Mouse (Mus musculus): ENCODE measurements around the gene Sgcd. TPM values are rescaled to one million over a fixed set of nuclear protein-coding genes. Genes with fewer than 3 reads are reported as not detected.
"Not testable (repeated sequence)": the region's sequence is repeated elsewhere in the genome, so short reads cannot be mapped to it uniquely, and the experiment has no call there.

Sgcd gene
- total RNA-seq, 2 experiments from 2014 or later: 99.6 to 109 TPM

- DNase-seq (ENCODE audit: low spot score in 2 of 2): no peak
Measured at GRCm38 (mm10) chr11:47777226-47777915, 211.4 kb downstream of the Sgcd start.

GRCm38 (mm10) chr11:47776019-47776418 lies 212.8 kb downstream of the Sgcd start:
- no peak for DNase-seq (ENCODE audit: low spot score in 2 of 2)

GRCm38 (mm10) chr11:47765859-47766258 lies 222.9 kb downstream of the Sgcd start:
- no peak for DNase-seq (ENCODE audit: low spot score in 2 of 2)

GRCm38 (mm10) chr11:47763569-47763968 lies 225.2 kb downstream of the Sgcd start:
- DNase-seq (ENCODE audit: low spot score in 2 of 2): not testable (repeated sequence)

GRCm38 (mm10) chr11:47759015-47759414 lies 229.8 kb downstream of the Sgcd start:
- no peak for DNase-seq (ENCODE audit: low spot score in 2 of 2)

- no peak for DNase-seq (ENCODE audit: low spot score in 2 of 2)
Measured at GRCm38 (mm10) chr11:47742806-47743205, 246.0 kb downstream of the Sgcd start.

- DNase-seq (ENCODE audit: low spot score in 2 of 2): peak; percentile 23 to 69
Measured at GRCm38 (mm10) chr11:47704930-47705787, 283.6 kb downstream of the Sgcd start.

- DNase-seq (ENCODE audit: low spot score in 2 of 2): no peak
Measured at GRCm38 (mm10) chr11:47695611-47696010, 293.2 kb downstream of the Sgcd start.

GRCm38 (mm10) chr11:47658135-47658534 lies 330.6 kb downstream of the Sgcd start:
- DNase-seq (ENCODE audit: low spot score in 2 of 2): peak in 1 of 2 experiments; percentile 12

GRCm38 (mm10) chr11:47645911-47646310 lies 342.9 kb downstream of the Sgcd start:
- DNase-seq (ENCODE audit: low spot score in 2 of 2): no peak

GRCm38 (mm10) chr11:47641567-47642259 lies 347.1 kb downstream of the Sgcd start:
- DNase-seq (ENCODE audit: low spot score in 2 of 2): no peak

GRCm38 (mm10) chr11:47640556-47640955 lies 348.2 kb downstream of the Sgcd start:
- no peak for DNase-seq (ENCODE audit: low spot score in 2 of 2)

- DNase-seq (ENCODE audit: low spot score in 2 of 2): no peak
Measured at GRCm38 (mm10) chr11:47630186-47630585, 358.6 kb downstream of the Sgcd start.

- no peak for DNase-seq (ENCODE audit: low spot score in 2 of 2)
Measured at GRCm38 (mm10) chr11:47609892-47610291, 378.9 kb downstream of the Sgcd start.

GRCm38 (mm10) chr11:47574635-47575034 lies 414.1 kb downstream of the Sgcd start:
- no peak for DNase-seq (ENCODE audit: low spot score in 2 of 2)

GRCm38 (mm10) chr11:47568488-47568887 lies 420.3 kb downstream of the Sgcd start:
- DNase-seq (ENCODE audit: low spot score in 2 of 2): no peak

GRCm38 (mm10) chr11:47566156-47566555 lies 422.6 kb downstream of the Sgcd start:
- DNase-seq (ENCODE audit: low spot score in 2 of 2): no peak

GRCm38 (mm10) chr11:47524845-47525244 lies 463.9 kb downstream of the Sgcd start:
- no peak for DNase-seq (ENCODE audit: low spot score in 2 of 2)

- DNase-seq (ENCODE audit: low spot score in 2 of 2): no peak
Measured at GRCm38 (mm10) chr11:47508047-47508446, 480.7 kb downstream of the Sgcd start.

GRCm38 (mm10) chr11:47503236-47503635 lies 485.5 kb downstream of the Sgcd start:
- DNase-seq (ENCODE audit: low spot score in 2 of 2): not testable (repeated sequence)

GRCm38 (mm10) chr11:47473493-47474230 lies 515.1 kb downstream of the Sgcd start:
- DNase-seq (ENCODE audit: low spot score in 2 of 2): peak in 1 of 2 experiments; percentile 9
